Mouse (Mus musculus) thymus, adult 2 months (tissue): Measurements from ENCODE around the gene Saysd1.

Source experiments
- CTCF ChIP-seq: fragments of 200-500 bp; IDR thresholded peaks from 2 replicates; pipeline ENCODE4 v1.5.1; 2012; ENCODE audit warnings: mild to moderate bottlenecking, control low read depth, low read length, moderate library complexity, borderline replicate concordance; ENCODE audit not compliant: control insufficient read depth, poor library complexity, insufficient read depth; ENCODE audit errors: extremely low read depth
- POLR2A ChIP-seq: fragments of 200-500 bp; IDR thresholded peaks from 2 replicates; pipeline ENCODE4 v1.6.1; 2012; ENCODE audit warnings: mild to moderate bottlenecking, low read length, control low read depth, moderate library complexity; ENCODE audit not compliant: control insufficient read depth, poor library complexity, insufficient read depth; ENCODE audit errors: extremely low read depth

DNA sequence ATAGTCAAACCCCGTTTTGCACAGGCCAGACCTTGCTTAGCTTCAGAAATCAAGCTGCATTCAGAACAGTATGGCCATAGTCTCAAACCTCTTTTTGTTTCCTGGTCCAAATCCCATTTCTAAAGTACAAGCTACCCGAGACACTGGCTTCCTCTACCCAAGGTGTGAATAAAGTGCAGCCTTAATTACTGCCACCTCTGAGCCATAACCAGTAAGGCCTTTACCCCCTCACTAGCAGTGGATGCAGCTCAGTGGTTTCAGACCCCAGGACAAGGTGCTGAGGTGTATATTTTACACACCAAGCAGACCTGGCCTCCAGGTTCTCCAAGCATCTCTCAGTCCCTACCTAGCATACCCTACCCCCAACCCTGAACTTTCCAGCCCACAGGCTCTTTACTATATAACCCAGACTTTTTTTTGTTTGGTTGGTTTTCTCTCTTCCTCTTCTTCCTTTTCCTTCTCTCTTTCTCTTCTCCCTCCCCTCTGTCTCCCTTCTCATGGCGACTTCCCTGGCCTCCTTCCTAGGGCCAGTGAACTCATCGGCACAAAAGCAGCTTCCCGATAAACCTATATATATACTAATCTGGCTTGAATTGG, 56.3 kb downstream of the Saysd1 start:
- no peak for TF ChIP-seq CTCF
- no peak for TF ChIP-seq POLR2A
